Mouse (Mus musculus) ovary, adult 18-20 months (tissue): ENCODE measurements at regions not wholly inside any gene's neighbourhood (a gene's known extent, or its start where the extent isn't known, plus 50 kb on each side); places are given as distances from the start of the nearest gene placed in this dataset.
A peak's percentile ranks its signal among the peaks of the same experiment; 100 is the strongest.

Source experiments
- DNase-seq: peaks from one replicate; pipeline ENCODE4 v3.0.0; 2022; ENCODE audit warnings: low spot score, mixed read lengths

- DNase-seq = no peak
These were observed 147.4 kb upstream of the Foxq1 start for GRCm38 (mm10) chr13:31408439-31409122.

GRCm38 (mm10) chr13:31409123-31409513 is 146.8 kb upstream of the Foxq1 start:
- DNase-seq = no peak

GRCm38 (mm10) chr13:31421556-31421955 is 134.4 kb upstream of the Foxq1 start:
- DNase-seq = no peak

GRCm38 (mm10) chr13:31423599-31423998 is 132.3 kb upstream of the Foxq1 start:
- DNase-seq = no peak

- no peak for DNase-seq
These were observed 130.0 kb upstream of the Foxq1 start for GRCm38 (mm10) chr13:31425825-31426500.

GRCm38 (mm10) chr13:31436434-31436833 is 119.5 kb upstream of the Foxq1 start:
- DNase-seq = no peak

GRCm38 (mm10) chr13:31439761-31440627 is 115.9 kb upstream of the Foxq1 start:
- DNase-seq = no peak

- peak; percentile 50 for DNase-seq
These were observed 97.1 kb upstream of the Foxq1 start for GRCm38 (mm10) chr13:31458883-31459282.

- no peak for DNase-seq
These were observed 90.8 kb upstream of the Foxq1 start for GRCm38 (mm10) chr13:31465141-31465540.

- no peak for DNase-seq
These were observed 90.2 kb upstream of the Foxq1 start for GRCm38 (mm10) chr13:31465711-31466110.

GRCm38 (mm10) chr13:31468131-31468530 is 87.8 kb upstream of the Foxq1 start:
- DNase-seq = no peak

- no peak for DNase-seq
These were observed 87.0 kb upstream of the Foxq1 start for GRCm38 (mm10) chr13:31468983-31469382.

- no peak for DNase-seq
These were observed 83.6 kb upstream of the Foxq1 start for GRCm38 (mm10) chr13:31472366-31472765.

GRCm38 (mm10) chr13:31472804-31473203 is 83.1 kb upstream of the Foxq1 start:
- no peak for DNase-seq

- no peak for DNase-seq
These were observed 82.7 kb upstream of the Foxq1 start for GRCm38 (mm10) chr13:31473275-31473674.

- no peak for DNase-seq
These were observed 80.1 kb upstream of the Foxq1 start for GRCm38 (mm10) chr13:31475845-31476244.

- DNase-seq = no peak
These were observed 78.6 kb upstream of the Foxq1 start for GRCm38 (mm10) chr13:31477171-31477867.

GRCm38 (mm10) chr13:31481105-31481844 is 74.7 kb upstream of the Foxq1 start:
- DNase-seq = no peak

- no peak for DNase-seq
These were observed 69.6 kb upstream of the Foxq1 start for GRCm38 (mm10) chr13:31486373-31486772.

GRCm38 (mm10) chr13:31488186-31488585 is 67.7 kb upstream of the Foxq1 start:
- no peak for DNase-seq

GRCm38 (mm10) chr13:31503191-31503590 is 52.7 kb upstream of the Foxq1 start:
- no peak for DNase-seq
